Mouse (Mus musculus) liver, adult 2 months (tissue): Measurements from ENCODE around the gene Gclm.

Source experiments
- CTCF ChIP-seq: fragments of 200-500 bp; IDR thresholded peaks from 2 replicates; pipeline ENCODE4 v1.5.1; 2011; ENCODE audit warnings: low read depth, low read length, control low read depth
- POLR2A ChIP-seq: fragments of 200-500 bp; IDR thresholded peaks from 2 replicates; pipeline ENCODE4 v1.6.1; 2011; ENCODE audit warnings: low read length, control low read depth; ENCODE audit not compliant: insufficient read depth; ENCODE audit errors: extremely low read depth

DNA sequence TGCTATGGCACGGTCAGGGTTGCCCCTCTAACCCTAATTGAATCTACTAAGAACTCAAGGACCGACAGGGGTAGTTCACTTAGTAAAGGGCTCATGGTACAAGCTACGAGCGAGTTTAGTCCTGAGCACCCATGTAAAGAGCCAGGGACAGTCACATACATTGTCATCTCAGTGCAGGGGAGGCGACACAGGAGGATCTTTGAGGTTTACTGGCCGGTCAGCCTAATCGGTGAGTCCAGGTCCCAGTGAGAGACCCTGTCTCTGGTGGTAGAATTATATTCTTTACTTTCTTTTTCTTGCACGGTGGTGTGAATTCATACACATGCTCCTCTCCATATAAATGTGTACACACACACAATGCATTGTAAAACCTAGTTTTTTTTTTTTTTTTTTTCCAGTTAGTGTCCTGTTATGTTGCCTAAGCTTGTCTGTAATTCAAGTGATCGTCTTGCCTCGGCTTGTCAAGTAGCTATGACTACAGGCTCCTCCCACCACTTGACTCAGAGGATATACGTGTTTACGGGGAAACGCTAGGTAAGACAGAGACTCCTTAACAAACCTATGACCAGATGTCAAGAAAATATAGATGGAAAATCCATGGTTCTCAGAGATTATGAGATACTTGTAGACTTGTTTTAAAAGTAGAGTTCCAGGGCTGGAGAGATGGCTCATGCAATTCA, 33.8 kb upstream of the Gclm start:
- TF ChIP-seq CTCF (no peak), POLR2A (no peak)
